Mouse (Mus musculus) forebrain, embryonic 10.5 days (tissue): Measurements from ENCODE around the gene P2rx6. TPM values are rescaled to one million over a fixed set of nuclear protein-coding genes. Genes with fewer than 3 reads are reported as not detected.
"Not testable (repeated sequence)": the region's sequence is repeated elsewhere in the genome, so short reads cannot be mapped to it uniquely, and the experiment has no call there.

ENCODE experiments used
- DNase-seq: peaks from one replicate; pipeline ENCODE4 v3.0.0-alpha.2; 2017; ENCODE audit warnings: low spot score; ENCODE audit errors: extremely low spot score
- H3K27ac ChIP-seq: fragments of 300-500 bp; sonication (generic); 2 replicates; pipeline ENCODE4 v1.5.1; 2016; ENCODE audit warnings: mild to moderate bottlenecking
- H3K27me3 ChIP-seq: fragments of 300-500 bp; sonication (generic); 2 replicates; pipeline ENCODE4 v1.6.1; 2016; ENCODE audit warnings: mild to moderate bottlenecking; ENCODE audit not compliant: poor library complexity, severe bottlenecking
- H3K36me3 ChIP-seq: fragments of 300-500 bp; sonication (generic); replicated peaks from 2 replicates; pipeline ENCODE4 v1.6.1; 2016; ENCODE audit warnings: mild to moderate bottlenecking, moderate library complexity
- H3K4me1 ChIP-seq: fragments of 300-500 bp; sonication (generic); 2 replicates; pipeline ENCODE4 v1.6.1; 2016
- H3K4me3 ChIP-seq: fragments of 300-500 bp; sonication (generic); 2 replicates; pipeline ENCODE4 v1.5.1; 2016; ENCODE audit warnings: mild to moderate bottlenecking, moderate library complexity
- H3K9me3 ChIP-seq: fragments of 300-500 bp; sonication (generic); 2 replicates; pipeline ENCODE4 v1.6.1; 2016; ENCODE audit warnings: mild to moderate bottlenecking, moderate library complexity
- WGBS: fragments of 180-500 bp; shearing (Covaris S2); methylation state at CpG from one replicate; pipeline ENCODE4 v1.1.7; 2016; 5-methylcytosine and 5-hydroxymethylcytosine counted together
- polyA plus RNA-seq: library from polyadenylated mRNA; unstranded; fragments of >200 nt; fragmentation: Nextera tagmentation; extraction: Ambion mirVana; gene quantifications from 2 replicates; pipeline ENCODE4 v1.2.1, GENCODE M21; 2016

P2rx6 gene
- polyA plus RNA-seq, 1 experiment from 2014 or later = 0.62 TPM

GRCm38 (mm10) chr16:17566186-17566585 lies 4.5 kb downstream of the P2rx6 start:
- DNase-seq = no peak
- WGBS = 36% methylated on average over 4 of the region's 4 CpGs
- Histone ChIP-seq H3K27me3 (peaks cover 34% of the 10 kb centered on the region), H3K4me1 (peaks cover 15% of the 10 kb centered on the region), H3K9me3 (no peaks in the 10 kb centered on the region), H3K4me3 (no peak overlapping the region), H3K27ac (no peak overlapping the region), H3K36me3 (no peaks in the 10 kb centered on the region)

- peak; percentile 17 for DNase-seq
- Histone ChIP-seq H3K27ac (peak overlapping the region; percentile 54), H3K9me3 (no peaks in the 10 kb centered on the region), H3K36me3 (no peaks in the 10 kb centered on the region), H3K4me3 (peak overlapping the region; percentile 58), H3K27me3 (peaks cover 59% of the 10 kb centered on the region), H3K4me1 (peaks cover 17% of the 10 kb centered on the region)
- 14% methylated on average over 45 of the region's 45 CpGs for WGBS
These were observed 14.5 kb downstream of the P2rx6 start for GRCm38 (mm10) chr16:17575870-17576824.

DNA sequence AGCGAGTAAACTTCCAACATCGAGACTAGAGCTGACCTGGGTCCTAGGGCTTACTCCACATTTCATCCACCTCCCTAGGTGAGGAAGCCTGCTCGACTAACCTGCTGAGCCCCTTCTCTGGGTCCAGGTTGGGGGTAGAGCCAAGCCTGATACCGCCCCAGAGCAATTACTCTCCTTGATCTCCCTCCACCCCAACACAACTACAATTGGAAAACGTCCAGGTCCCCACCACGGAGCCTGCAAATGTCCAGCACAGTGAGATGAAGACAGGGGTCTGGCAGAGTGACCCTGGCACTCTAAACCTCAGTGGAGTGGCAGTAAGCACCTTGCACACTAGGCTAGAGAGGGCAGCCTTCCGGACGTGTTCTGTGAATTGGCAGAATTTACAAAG lies 15.1 kb downstream of the P2rx6 start:
- WGBS = 18% methylated on average over 8 of the region's 8 CpGs
- Histone ChIP-seq H3K4me3 (peak overlapping the region; percentile 58), H3K27ac (no peak overlapping the region), H3K9me3 (no peaks in the 10 kb centered on the region), H3K36me3 (no peaks in the 10 kb centered on the region), H3K4me1 (peaks cover 17% of the 10 kb centered on the region), H3K27me3 (peaks cover 59% of the 10 kb centered on the region)
- DNase-seq = no peak

DNA sequence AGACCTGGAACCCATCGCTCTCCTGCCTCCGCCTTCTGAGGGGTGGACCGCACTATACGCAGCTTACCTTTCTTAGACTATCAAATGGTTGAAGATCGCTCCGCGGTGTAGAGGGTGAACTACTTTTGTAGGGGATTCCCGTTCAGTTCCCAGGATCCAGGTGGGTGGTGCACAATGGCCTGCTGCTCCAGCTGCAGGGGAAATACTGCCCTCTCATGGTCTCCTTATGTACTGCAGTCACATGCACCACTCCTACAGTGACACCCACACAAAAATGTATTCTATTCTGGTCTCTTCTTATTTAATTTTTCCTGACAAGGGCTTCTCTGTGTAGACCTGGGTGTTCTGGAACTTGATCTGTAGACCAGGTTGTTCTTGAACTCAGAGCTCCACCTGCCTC lies 21.4 kb downstream of the P2rx6 start, which contains the start of gene Slc7a4:
Gene Slc7a4 (minus strand): TSS at position 151 of the 400 bp plus-strand sequence.
- WGBS = 12% methylated on average over 8 of the region's 8 CpGs
- Histone ChIP-seq H3K9me3 (no peaks in the 10 kb centered on the region), H3K36me3 (no peaks in the 10 kb centered on the region), H3K27me3 (peaks cover 8% of the 10 kb centered on the region), H3K27ac (no peak within 1 kb of the TSS), H3K4me1 (no peaks in the 10 kb centered on the region), H3K4me3 (no peak within 1 kb of the TSS)
- DNase-seq = peak; percentile 45

DNA sequence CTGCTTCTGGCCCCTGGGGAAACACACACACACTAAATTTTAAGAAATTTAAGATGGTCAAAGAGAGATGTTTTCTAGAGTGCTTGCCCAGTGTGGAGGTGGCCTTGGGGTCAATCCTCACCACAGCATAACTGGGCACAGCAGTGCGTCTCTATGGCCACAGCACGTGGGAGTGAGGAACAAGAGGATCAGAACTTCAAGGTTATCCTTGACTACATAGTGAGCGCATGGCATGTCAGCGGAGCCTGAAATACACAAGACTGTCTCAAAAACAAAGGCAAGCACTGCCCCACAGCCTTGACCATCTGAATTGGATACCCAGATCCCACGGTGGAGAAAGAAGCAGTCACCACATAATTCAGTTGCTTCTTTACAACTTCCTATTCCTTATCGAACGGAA lies 22.9 kb downstream of the P2rx6 start:
- 85% methylated on average over 7 of the region's 7 CpGs for WGBS
- H3K9me3 ChIP-seq = peaks cover 9% of the 10 kb centered on the region; the same call in 1 of the 2 replicates
- H3K4me3 ChIP-seq = no peak overlapping the region

DNA sequence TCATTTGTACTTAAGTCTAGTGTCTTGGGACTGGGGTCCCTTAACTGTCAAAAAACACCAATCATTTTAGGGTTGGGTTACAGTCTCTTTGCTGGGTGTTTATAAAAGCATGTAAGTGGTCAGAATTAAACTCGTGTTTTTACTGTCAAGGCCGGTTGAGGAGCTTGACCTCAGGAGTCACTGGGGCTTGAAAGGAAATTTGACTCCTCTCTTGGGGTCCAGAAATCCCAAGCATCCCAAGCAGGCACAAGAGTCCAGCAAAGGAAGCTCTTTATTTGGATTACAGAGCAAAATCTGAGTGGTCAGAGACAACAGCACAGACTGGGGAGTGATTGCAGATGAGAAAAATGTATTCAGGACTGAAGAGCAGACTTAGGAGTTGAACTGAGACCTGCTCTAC lies 29.0 kb downstream of the P2rx6 start:
- no peaks in the 10 kb centered on the region for H3K4me1 ChIP-seq
- DNase-seq = no peak
- 59% methylated on average over 2 of the region's 2 CpGs for WGBS

More for the DNA sequence above, 22.9 kb downstream of the P2rx6 start:
- H3K4me1 ChIP-seq = no peaks in the 10 kb centered on the region
- no peaks in the 10 kb centered on the region for H3K36me3 ChIP-seq
- no peak for DNase-seq
- no peak overlapping the region for H3K27ac ChIP-seq
- H3K27me3 ChIP-seq = no peaks in the 10 kb centered on the region

DNA sequence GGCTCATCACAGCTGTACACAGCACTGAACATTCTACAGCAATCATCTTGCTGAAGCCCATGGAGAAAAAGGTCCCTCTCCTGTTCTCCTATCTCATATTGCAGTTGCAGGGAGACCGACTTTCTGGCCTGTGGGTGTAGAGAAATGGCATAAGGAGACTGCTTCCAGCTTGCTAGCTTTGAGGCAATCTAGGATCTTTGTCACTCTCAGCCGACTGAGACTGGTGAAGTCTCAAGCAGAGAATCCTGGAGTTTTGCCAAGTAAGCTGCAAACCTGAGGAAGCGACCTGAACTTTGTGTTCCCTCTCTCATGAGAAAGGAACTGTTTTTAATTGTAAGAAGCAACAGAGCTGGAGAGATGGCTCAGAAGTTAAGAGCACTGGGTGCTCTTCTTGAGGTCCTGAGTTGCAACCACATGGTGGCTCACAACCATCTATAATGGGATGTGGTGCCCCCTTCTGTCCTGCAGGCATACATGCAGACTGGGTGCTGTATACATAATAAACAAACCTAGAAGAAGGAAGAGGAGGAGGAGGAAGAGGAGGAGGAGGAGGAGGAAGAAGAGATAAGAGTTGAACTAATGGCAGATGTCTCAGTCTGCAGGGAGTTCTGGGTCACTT lies 39.4 kb downstream of the P2rx6 start:
- Histone ChIP-seq H3K9me3 (no peaks in the 10 kb centered on the region), H3K4me3 (no peak overlapping the region), H3K27ac (no peak overlapping the region), H3K27me3 (no peaks in the 10 kb centered on the region), H3K36me3 (no peaks in the 10 kb centered on the region), H3K4me1 (no peaks in the 10 kb centered on the region)
- 74% methylated on average over 3 of the region's 3 CpGs for WGBS
- DNase-seq = no peak

More for the DNA sequence above, 29.0 kb downstream of the P2rx6 start:
- Histone ChIP-seq H3K4me3 (no peak overlapping the region), H3K27ac (no peak overlapping the region), H3K27me3 (no peaks in the 10 kb centered on the region), H3K36me3 (no peaks in the 10 kb centered on the region), H3K9me3 (peaks cover 12% of the 10 kb centered on the region; the same call in 1 of the 2 replicates)

DNA sequence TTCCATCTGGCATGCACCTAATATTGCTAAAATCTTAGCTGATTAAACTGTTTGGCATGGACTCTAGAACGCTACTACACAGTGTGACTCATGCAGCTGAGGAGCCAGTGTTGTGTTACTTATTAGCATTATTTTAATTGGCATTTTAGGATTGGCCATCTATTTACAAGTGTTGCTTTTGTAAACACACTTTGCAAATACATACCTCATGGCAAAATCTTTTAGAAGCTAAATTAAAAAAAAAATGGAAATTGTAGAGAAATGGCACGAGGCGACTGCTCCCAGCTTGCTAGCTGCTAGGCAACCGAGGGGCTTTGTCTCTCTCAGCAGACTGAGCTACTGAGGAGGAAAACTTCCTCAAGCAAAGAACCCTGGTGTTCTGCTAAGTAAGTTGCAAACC lies 43.3 kb downstream of the P2rx6 start:
- H3K4me3 ChIP-seq = no peak overlapping the region

DNA sequence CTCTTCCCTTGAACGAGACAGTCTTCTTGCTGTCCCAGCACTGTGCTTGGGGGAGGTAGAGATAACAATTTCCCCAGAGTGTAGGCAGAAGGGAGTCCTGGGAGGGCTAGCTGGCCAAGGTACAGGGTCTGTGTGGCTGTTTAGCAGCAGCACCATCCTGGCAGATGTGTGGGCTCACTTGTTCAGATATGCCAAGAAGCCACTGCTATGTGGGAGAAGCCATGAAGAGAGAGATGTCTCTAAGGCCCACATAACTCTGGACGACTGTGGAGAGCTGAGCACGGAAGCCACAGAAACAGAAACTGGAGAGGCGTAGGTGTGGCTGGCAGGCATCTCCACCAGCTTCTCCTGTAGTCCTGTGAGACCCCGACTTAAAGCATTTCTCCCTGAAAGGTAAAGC lies 44.0 kb downstream of the P2rx6 start:
- no peak for DNase-seq
- 81% methylated on average over 5 of the region's 5 CpGs for WGBS
- Histone ChIP-seq H3K4me3 (no peak overlapping the region), H3K9me3 (peaks cover 4% of the 10 kb centered on the region; the same call in 1 of the 2 replicates), H3K4me1 (no peaks in the 10 kb centered on the region), H3K27me3 (no peaks in the 10 kb centered on the region), H3K36me3 (no peaks in the 10 kb centered on the region), H3K27ac (no peak overlapping the region)

More for the DNA sequence above, 43.3 kb downstream of the P2rx6 start:
- no peak overlapping the region for H3K27ac ChIP-seq
- H3K9me3 ChIP-seq = peaks cover 4% of the 10 kb centered on the region; the same call in 1 of the 2 replicates
- WGBS = 68% methylated on average over 4 of the region's 4 CpGs
- no peak for DNase-seq
- no peaks in the 10 kb centered on the region for H3K4me1 ChIP-seq
- no peaks in the 10 kb centered on the region for H3K36me3 ChIP-seq
- no peaks in the 10 kb centered on the region for H3K27me3 ChIP-seq

DNA sequence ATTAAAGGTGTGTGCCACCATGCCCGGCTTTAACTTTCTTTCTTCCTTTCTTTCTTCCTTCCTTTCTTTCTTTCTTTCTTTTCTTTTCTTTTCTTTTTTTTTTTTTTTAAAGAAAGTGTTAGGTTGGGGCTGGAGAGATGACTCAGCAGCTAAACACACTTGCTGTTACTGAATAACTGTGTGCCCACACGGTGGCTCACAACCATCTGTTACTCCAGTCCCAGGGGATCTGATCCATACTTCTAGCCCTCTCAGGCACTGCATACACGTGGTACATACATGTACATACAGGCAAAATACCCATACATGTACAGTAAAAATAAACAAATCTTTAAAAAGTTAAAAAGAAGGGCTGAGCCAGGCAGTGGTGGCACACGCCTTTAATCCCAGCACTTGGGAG lies 49.7 kb downstream of the P2rx6 start:
- no peaks in the 10 kb centered on the region for H3K27me3 ChIP-seq
- peaks cover 6% of the 10 kb centered on the region; the same call in 1 of the 2 replicates for H3K9me3 ChIP-seq
- no peaks in the 10 kb centered on the region for H3K36me3 ChIP-seq
- H3K27ac ChIP-seq = no peak overlapping the region
- no peaks in the 10 kb centered on the region for H3K4me1 ChIP-seq
- WGBS = 79% methylated on average over 4 of the region's 4 CpGs
- no peak overlapping the region for H3K4me3 ChIP-seq
- DNase-seq = no peak

DNA sequence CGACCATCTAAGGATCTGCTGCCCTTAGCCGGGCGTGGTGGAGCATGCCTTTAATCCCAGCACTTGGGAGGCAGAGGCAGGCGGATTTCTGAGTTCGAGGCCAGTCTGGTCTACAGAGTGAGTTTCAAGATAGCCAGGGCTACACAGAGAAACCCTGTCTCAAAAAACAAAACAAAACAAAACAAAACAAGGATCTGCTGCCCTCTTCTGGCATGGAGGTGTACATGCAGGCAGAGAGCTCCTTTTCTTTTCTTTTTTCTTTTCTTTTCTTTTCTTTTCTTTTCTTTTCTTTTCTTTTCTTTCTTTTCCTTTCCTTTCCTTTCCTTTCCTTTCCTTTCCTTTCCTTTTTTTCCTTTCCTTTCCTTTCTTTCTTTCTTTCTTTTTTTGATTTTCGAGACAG lies 53.1 kb downstream of the P2rx6 start:
- H3K27me3 ChIP-seq, H3K36me3 ChIP-seq, H3K4me3 ChIP-seq, H3K27ac ChIP-seq, H3K9me3 ChIP-seq, H3K4me1 ChIP-seq, DNase-seq: not testable (repeated sequence)
- 94% methylated on average over 6 of the region's 6 CpGs for WGBS

DNA sequence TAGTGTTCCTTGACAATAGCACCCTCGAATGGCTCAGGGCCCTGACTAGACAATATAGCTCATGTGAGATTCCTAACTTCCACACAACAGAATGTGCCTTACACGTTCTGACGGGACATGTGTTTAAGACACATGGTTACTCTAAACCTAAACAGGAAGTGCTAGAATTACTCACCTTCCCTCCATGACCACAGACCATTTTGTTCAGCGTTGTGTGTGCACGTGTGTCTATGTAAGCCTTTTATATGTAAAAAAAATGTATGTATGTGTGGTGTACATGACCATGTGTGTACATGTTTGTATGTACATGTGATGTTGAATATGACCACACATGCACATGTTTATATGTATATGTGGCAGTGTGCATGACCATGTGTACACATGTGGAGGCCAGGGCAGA lies 54.5 kb downstream of the P2rx6 start:
- H3K27me3 ChIP-seq = no peaks in the 10 kb centered on the region
- H3K4me1 ChIP-seq = peaks cover 17% of the 10 kb centered on the region
- 0 out of 2 replicates have a peak, but pooled peaks cover 2% of the 10 kb centered on the region for H3K9me3 ChIP-seq
- peaks cover 3% of the 10 kb centered on the region for H3K36me3 ChIP-seq
- H3K27ac ChIP-seq = no peak overlapping the region
- no peak for DNase-seq
- no peak overlapping the region for H3K4me3 ChIP-seq
- 94% methylated on average over 5 of the region's 5 CpGs for WGBS
